Mouse (Mus musculus): Measurements from ENCODE around the gene Adk.

- no peak for TF ChIP-seq CTCF (IDR thresholded peaks at IDR 0.05; ENCODE audit: borderline replicate concordance, insufficient read depth, low read depth, low read length)
- TF ChIP-seq POLR2A (IDR thresholded peaks at IDR 0.05; ENCODE audit: borderline replicate concordance, insufficient read depth, low read length), result no peak
These were observed 303.9 kb downstream of the Adk start for GRCm38 (mm10) chr14:21356286-21356685.
